Mouse (Mus musculus) thymus, postnatal 25 days (tissue): ENCODE measurements around the gene Mterf1a.
A peak's percentile ranks its signal among the peaks of the same experiment; 100 is the strongest.
"Not testable (repeated sequence)": the region's sequence is repeated elsewhere in the genome, so short reads cannot be mapped to it uniquely, and the experiment has no call there.

Source experiments
- DNase-seq: peaks from one replicate; pipeline ENCODE4 v3.0.0; 2022

The Mterf1a gene

GRCm38 (mm10) chr5:3893459-3894293 lies at the start of gene Mterf1a:
TSS of gene Mterf1a (minus strand) at chr5:3893933.
- peak; percentile 47 for DNase-seq

- DNase-seq, result not testable (repeated sequence)
Measured at GRCm38 (mm10) chr5:3943169-3943568, 49.4 kb upstream of the Mterf1a start.

GRCm38 (mm10) chr5:3941240-3941639 lies 47.5 kb upstream of the Mterf1a start:
- DNase-seq, result no peak

DNA sequence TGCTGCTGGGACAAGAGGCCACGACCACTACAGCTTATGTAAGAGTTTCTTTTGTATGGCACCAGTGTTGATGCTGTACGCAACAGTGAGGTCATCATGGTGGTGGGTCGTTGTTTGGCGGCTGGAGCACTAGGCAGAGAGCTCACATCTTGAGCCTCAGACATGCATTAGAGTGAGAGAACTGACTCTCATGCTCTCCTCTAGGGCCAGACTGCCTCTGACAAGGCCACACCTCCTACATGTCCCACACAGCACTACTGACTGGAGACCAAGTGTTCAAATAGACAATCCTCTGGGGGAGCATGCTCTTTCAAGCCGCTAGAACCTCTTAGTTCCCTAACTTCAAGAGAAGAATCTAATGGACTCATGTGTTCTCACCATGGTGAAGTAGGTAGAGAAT lies 45.6 kb upstream of the Mterf1a start:
- DNase-seq, result no peak

DNA sequence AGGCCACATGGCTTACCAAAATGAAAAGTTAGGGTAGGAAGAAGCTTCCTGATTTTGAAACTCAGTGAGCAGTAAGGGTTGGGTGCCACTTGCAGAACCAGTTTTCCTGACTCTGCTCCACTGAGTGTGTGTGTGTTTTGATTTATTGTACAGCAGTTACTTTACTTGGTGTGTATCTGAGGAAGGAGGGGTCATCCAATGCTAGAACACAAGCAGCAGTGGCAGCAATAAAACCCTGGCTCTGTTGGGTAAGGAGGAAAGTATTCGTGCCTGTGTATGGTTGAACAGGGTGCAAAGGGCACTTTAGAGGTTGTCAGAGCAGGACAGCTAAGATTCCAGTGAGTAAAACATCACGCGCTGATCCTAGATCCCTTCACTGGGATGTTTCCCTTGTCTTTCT lies 45.2 kb upstream of the Mterf1a start:
- no peak for DNase-seq

- DNase-seq, result no peak
Measured at GRCm38 (mm10) chr5:3935778-3936554, 42.2 kb upstream of the Mterf1a start.

DNA sequence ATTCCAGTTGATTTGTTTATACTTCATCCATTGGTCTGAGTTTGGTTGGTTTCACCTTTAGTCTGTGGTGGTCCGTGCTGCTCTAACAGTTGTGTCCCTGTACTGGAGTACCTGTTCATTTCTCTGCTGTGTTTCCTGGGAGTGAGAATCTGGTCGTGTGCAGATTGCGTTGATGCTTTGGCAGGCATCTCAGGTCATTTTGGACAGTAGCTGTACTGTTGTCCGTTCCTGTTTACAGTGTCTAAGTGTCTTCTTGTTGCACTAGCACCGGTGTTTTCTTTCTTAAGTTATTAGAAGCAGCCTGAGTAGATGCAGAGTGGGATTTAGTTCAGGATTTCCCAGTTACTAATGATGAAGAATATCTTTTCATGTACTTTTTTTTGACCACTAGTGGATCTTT lies 41.5 kb upstream of the Mterf1a start:
- DNase-seq, result no peak

DNA sequence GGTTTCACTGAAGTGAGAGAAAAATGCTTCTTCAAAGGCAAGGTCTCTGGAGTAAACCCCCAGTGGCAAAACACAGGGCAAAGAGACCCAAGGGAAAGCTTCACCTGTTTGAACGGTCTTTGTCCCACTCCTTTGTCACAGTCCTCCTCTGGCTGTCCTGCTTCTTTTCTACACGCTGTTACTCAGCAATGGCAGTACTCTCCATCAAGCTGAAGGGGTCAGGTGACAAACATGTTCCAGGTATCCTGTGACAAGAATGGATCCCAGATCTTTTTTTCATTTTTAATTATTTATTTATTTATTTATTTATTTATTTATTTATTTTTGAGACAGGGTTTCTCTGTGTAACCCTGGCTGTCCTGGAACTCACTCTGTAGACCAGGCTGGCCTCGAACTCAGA lies 39.8 kb upstream of the Mterf1a start:
- no peak for DNase-seq

DNA sequence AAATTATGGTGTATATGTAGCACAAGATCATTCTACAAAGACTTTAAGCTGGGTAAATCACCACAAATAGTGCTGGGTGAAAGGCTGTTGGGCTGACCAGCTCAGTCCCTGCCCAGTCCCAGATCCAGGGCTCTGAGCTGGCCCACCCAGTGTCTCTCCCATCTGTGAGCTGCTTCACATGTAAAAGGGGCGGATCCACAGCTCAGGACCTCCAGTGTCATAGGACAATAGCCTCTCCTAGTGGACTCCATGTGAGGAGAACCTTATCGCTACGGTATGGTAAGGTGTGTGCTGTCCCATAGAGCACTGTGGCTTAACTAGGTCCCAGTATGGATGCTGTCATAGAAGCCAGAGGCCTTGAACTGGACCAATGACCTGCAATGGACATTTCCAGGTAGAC lies 37.9 kb upstream of the Mterf1a start:
- no peak for DNase-seq

- DNase-seq, result no peak
Measured at GRCm38 (mm10) chr5:3930760-3931159, 37.0 kb upstream of the Mterf1a start.

DNA sequence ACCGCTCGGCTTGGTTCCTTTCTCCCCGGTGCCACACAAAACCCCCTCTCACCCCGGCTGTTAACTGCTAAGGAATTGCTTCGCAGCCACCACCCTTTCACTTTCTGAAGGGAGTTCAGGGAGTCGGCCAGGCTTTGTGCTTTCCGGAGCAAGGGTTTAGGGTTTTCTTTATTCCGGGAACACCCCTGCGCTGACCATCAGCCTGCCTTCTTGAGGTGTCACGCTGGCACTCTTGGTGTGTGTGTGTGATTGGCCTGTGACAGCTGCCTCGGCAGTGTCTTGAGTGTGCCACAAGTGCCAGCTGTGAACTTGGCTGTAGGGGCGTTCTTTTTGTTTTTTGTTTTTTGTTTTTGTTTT lies 34.9 kb upstream of the Mterf1a start:
- DNase-seq, result peak; percentile 51

- DNase-seq, result peak; percentile 65
Measured at GRCm38 (mm10) chr5:3927801-3928689, 34.3 kb upstream of the Mterf1a start, which contains the start of gene Akap9. TSS of gene Akap9 (plus strand) at chr5:3928054.

DNA sequence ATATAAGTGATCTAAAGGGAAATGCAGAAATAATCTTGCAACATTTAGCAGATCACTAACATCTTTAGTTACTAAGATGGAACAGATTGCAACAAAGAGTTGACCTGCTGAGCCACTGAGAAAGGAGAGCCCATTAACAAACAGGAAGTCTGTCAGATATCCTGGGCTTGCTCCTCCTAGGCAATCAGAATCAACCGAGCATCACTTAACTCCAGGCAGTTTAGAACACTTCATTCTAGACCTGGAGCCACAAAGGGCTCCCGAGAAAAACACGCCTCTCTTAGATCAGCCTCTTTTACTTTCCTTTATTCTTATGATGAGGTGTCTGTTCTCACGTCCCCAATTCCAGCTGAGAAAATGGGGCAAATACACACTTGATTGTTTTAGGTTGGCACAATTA lies 32.9 kb upstream of the Mterf1a start:
- DNase-seq, result no peak

GRCm38 (mm10) chr5:3922350-3922749 lies 28.6 kb upstream of the Mterf1a start:
- no peak for DNase-seq

DNA sequence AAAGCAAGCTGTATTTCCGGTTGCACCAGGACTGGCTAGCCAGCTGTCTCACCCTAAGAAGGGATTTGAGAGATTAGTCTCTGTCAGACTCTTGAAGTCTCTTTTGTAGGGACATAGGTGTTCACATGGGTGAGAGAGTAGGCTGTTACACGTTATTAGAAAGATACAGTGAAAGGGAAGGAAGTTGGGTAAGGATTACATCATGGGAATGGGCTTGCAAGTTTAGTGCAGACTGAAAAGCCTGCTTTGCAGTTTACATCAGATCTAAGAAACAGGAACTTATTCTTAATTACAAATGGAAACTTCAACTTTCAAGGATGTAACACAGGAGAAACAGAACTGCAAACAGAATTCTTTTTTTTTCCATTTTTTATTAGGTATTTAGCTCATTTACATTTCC lies 11.7 kb upstream of the Mterf1a start:
- no peak for DNase-seq

- not testable (repeated sequence) for DNase-seq
Measured at GRCm38 (mm10) chr5:3894294-3894619, 524 bp upstream of the Mterf1a start.

GRCm38 (mm10) chr5:3889201-3889600 lies 4.5 kb downstream of the Mterf1a start:
- no peak for DNase-seq

DNA sequence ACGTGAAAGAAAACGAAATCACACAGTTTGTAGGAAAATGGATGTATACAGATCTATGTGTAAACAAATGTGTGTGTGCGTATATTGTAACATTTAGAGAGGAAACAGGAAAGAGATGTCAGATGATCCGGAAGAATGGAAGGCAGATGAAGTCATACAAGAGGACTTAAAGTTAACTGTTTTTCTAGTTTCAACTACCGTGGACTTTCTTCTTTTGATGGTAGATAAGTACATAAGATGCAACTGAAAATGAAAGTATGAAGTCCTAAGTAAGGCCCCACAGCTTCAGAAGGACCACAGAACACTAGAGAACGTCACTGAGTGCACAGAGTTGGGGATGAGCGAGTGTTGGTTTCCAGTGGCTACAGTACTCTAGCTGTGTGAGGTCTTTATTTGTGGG lies 6.9 kb downstream of the Mterf1a start:
- not testable (repeated sequence) for DNase-seq

GRCm38 (mm10) chr5:3873485-3873884 lies 20.2 kb downstream of the Mterf1a start:
- no peak for DNase-seq

DNA sequence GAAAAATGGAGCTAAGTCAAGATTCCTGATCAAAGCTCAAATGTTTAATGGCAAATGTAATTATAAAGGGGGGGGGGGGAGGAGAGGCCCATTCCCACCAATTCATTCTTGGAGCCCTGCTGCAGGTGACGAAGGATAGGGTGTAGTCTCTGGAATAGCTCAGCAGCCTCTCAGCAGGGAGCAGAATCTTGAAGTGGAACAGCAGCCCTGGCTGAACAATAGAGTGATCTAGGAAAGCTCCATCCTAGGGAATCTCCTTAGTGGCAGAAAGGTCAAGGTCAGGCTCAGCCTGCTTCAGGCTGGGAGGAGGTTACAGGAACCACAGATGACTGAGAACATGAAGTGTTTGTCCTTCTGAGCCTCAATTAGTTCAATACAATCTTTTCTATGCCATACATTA lies 21.4 kb downstream of the Mterf1a start:
- no peak for DNase-seq

DNA sequence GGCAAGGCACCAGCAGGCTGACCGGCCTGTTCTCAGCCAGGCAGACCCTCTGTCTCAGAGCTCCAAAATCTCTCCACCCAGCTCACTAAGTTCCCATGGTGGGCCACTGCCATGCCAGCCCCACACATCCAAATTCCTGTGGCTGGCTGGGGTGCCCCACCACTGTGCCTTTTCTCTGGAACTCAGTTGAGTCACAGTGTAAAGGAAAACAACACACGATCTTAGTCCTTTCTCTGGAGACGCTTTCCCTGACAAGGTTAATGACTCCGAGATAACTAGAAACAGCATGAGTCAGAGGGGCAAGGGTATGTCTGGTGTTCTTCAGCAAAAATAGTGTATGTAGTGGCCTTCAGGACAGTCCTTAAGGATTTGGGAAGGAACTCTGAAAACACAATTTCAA lies 23.6 kb downstream of the Mterf1a start:
- no peak for DNase-seq

DNA sequence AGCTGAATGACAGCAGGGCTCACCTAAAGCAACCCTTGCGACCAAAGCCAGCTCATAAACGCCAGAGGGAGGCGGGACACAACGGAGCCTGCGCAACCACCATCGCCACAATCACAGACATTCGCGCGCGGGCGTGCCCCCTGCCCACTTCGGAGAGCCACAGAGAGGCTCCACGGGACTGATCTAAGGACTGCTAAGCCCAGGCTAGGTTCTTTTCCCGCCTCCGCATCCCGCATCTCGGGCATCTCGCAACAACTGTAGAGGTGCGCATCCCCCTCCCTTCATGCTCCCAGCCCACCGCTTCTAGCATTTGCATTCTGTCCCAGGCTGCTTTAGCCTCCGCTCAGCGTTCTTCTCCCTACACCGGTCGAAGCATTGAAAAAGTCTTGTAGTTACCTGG lies 48.7 kb downstream of the Mterf1a start, which contains the start of gene Lrrd1:
Gene Lrrd1, plus strand, starts transcription at position 148 of the 400 bp plus-strand sequence.
- DNase-seq, result no peak
